Mouse (Mus musculus) embryonic fibroblast, embryonic 13.5 days (primary cell): ENCODE results near the gene Rpl12. TPM values are rescaled to one million over a fixed set of nuclear protein-coding genes. Genes with fewer than 3 reads are reported as not detected.

Experiments
- H3K27ac ChIP-seq: 2 replicates; pipeline ENCODE4 v1.5.1; 2012; ENCODE audit warnings: low read length, control low read depth, inconsistent platforms; ENCODE audit not compliant: insufficient read depth
- H3K4me1 ChIP-seq: 2 replicates; pipeline ENCODE4 v1.6.1; 2011; ENCODE audit warnings: low read length; ENCODE audit not compliant: control insufficient read depth, insufficient read depth
- H3K4me3 ChIP-seq: 2 replicates; pipeline ENCODE4 v1.5.1; 2011; ENCODE audit warnings: mild to moderate bottlenecking, control low read depth, low read length; ENCODE audit not compliant: insufficient read depth
- CTCF ChIP-seq: IDR thresholded peaks from 2 replicates; pipeline ENCODE4 v1.5.1; 2011; ENCODE audit warnings: mild to moderate bottlenecking, control low read depth, low read length, moderate library complexity, borderline replicate concordance; ENCODE audit not compliant: insufficient read depth
- POLR2A ChIP-seq: IDR thresholded peaks from 2 replicates; pipeline ENCODE4 v1.6.1; 2011; ENCODE audit warnings: low read depth, mild to moderate bottlenecking, control low read depth, low read length, moderate library complexity
- polyA plus RNA-seq: library from polyadenylated mRNA; stranded (reverse); fragments of >200 nt; gene quantifications from 2 replicates; pipeline ENCODE4 v1.2.4, GENCODE M21; 2011; ENCODE audit warnings: low read depth; ENCODE audit not compliant: missing spikeins, insufficient read length

Gene Rpl12
- polyA plus RNA-seq, 1 experiment: 64.0 TPM

DNA sequence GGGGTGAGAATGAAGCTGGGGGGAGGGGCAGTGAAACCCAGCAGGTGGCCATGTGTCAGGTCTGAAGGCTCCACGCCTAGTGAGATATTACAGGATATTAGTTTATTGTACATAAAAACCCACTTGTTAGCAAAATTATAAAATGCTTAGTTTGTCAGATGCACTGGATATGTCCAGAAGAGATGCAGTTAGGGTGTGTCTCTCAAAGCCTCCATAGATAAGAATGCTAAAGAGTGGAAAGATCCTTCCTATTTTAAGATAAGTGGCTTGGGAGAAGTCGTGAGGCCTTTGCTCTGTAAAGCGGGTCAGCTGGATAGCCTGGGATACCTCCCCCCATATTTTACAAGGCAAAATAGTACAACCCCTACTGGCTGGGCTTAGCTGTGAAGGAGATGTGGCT lies 17.3 kb downstream of the Rpl12 start:
- Histone ChIP-seq H3K4me1 (no peaks in the 10 kb centered on the region), H3K4me3 (no peak overlapping the region), H3K27ac (no peak overlapping the region)
- no peak for TF ChIP-seq CTCF
- TF ChIP-seq POLR2A: no peak

DNA sequence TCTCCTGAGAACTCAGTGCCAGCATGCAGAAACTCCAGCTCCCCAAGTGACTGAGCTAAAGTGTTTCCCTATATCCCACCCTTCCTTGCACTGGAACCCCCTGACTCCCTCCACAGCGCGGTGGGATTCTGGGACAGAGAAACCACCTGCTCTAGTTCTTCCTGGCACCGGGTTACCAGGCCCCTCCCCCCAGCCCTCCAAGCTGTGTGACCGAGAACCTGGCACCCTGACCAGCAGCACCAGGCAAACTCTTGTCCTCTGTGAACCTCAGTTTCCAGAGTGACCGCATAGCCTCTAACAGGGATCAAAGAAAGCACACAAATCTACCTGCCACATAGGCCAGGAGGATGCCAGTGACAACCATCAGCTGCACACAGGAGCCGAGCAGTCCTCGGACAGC lies 18.3 kb downstream of the Rpl12 start:
- TF ChIP-seq CTCF: no peak
- no peak for TF ChIP-seq POLR2A
- Histone ChIP-seq H3K4me1 (no peaks in the 10 kb centered on the region), H3K27ac (no peak overlapping the region), H3K4me3 (no peak overlapping the region)

DNA sequence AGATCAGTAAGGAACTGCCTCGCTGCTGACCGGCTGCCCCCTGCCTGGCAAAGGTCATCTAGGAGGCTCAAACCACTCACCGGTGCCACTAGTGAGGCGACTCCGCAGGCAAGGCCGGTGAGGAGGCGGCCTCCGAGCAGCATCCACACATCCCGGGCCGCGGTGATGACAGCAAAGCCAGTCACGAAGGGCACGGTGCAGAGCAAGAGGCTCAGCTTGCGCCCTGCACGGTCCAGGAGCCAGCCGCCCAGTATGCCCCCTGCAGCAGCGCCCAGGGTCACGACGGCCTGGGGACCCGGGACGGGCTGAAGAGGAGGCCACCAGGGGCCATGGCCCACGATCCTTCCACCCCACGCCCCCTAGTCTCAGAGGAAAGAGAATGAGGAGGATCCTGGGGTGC lies 19.9 kb downstream of the Rpl12 start:
- no peak for TF ChIP-seq CTCF
- TF ChIP-seq POLR2A: no peak
- H3K27ac ChIP-seq: no peak overlapping the region
- no peaks in the 10 kb centered on the region for H3K4me1 ChIP-seq

DNA sequence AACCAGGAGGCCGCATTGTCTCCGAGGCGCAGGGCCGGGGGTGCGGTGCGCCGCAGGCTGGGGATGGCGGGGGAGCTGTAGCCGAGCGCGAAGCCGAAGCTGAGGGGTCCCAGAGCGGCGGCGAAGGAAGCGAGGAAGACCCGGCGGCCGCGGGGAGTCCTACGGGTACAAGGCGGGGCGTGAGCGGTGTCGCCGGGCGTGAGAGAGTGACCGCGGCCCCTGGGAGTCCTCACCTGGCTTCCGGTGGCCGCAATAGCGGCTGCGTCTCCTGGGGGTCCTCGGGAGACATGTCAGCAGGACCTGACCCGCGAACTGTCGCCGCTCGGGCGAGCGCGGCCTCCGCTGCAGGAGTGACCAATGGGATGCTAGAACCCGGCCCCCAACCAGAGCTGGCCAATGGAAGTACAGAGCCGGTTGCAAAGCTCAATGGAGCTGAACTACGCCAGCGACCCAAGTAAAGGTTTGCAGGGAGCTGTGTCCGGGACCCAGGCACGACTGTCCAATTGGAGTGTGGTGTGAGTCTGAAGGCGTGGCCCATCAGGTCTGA lies 20.4 kb downstream of the Rpl12 start, which contains the start of gene Slc2a8:
Gene Slc2a8, minus strand, starts transcription at position 359 of the 547 bp plus-strand sequence.
- peak within 1 kb of the TSS; percentile 61 for H3K4me3 ChIP-seq
- TF ChIP-seq CTCF (no peak), POLR2A (peak; percentile 80)
- no peak within 1 kb of the TSS for H3K27ac ChIP-seq
- no peaks in the 10 kb centered on the region for H3K4me1 ChIP-seq

More for the DNA sequence above, 19.9 kb downstream of the Rpl12 start:
- H3K4me3 ChIP-seq: peak overlapping the region; percentile 61

DNA sequence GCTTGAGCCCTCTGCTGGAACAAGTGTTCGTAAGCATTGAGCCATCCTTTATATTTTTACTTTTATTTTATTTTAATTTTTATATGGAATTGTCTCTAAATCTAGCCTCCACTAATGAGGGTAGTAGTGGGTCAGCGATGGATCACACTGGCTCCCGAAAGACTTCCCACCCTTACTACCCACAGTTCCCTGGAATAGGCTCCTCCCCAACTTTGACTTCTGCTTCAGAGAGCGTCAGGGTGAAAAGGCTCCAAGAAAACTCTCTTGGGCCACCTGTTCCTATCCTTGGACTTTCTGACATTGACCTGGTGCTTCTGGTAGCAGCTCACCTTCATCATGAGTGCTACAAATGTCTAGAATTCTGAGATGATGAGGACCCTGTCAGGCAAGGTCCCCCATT lies 21.3 kb downstream of the Rpl12 start:
- Histone ChIP-seq H3K27ac (no peak overlapping the region), H3K4me3 (peak overlapping the region; percentile 31)
- peak; percentile 25; the same call in 1 of the 2 replicates for TF ChIP-seq POLR2A
- no peak for TF ChIP-seq CTCF

DNA sequence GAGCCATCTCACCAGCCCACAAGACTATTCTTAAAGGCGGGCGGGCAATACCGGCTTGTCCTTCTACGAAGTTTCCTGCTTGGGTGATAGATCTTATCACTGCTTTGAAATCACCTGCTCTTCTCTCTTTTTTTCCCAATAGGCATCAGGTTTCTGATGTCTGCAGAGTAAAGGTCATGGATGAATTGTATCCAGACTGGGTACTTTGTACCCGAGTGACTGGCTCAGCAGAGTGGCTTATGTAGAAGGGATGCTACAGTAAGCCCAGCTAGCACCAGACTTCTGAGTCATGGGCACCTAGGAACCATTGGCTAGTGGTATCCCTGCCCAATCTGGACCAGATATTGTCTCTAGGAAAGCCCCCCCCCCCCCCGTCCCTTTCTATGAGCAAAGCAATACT lies 22.3 kb downstream of the Rpl12 start:
- TF ChIP-seq CTCF (no peak), POLR2A (no peak)
- H3K4me1 ChIP-seq: no peaks in the 10 kb centered on the region
- no peak overlapping the region for H3K27ac ChIP-seq
- no peak overlapping the region for H3K4me3 ChIP-seq

More for the DNA sequence above, 21.3 kb downstream of the Rpl12 start:
- no peaks in the 10 kb centered on the region for H3K4me1 ChIP-seq

DNA sequence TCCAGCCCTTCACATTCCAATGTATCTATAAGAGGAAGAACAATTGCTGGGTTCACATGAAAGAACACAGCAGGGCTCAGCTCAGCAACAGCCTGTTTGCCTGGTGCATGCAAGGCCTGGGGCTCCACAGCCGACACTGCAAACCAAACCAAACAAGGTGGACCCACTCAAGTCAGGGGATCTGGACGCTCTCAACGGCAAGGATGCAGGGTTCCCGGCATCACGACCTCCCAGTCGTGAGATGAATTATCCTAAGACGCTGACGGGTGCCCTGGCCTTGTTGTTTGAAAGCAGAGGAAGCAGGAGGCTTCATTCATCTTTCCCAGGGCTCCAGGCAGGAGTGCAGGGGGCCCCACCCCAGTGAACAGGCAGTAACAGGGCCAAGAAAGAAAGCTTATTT lies 24.5 kb downstream of the Rpl12 start:
- no peak for TF ChIP-seq CTCF
- no peak for TF ChIP-seq POLR2A
- no peak overlapping the region for H3K27ac ChIP-seq
- H3K4me3 ChIP-seq: no peak overlapping the region
- no peaks in the 10 kb centered on the region for H3K4me1 ChIP-seq

DNA sequence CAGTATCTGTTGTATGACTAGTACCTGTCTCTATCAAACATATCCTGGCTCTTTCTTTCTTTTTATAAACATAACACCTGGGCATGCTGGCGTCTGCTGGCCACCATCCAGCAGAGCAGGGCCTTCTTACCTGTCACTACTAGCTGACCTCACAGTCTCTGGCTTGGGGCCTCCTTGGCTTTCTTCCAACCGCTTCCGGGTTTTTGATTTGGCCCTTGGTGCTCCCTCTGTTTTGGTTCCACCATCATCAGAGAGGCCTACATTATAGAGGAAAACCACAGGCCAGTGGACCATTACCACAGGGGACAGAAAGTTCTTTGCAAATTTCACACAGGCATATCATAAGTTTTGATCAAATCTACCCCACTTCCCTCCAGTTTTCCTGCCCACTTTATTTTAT lies 28.0 kb downstream of the Rpl12 start:
- no peak overlapping the region for H3K4me3 ChIP-seq
- H3K27ac ChIP-seq: no peak overlapping the region
- no peak for TF ChIP-seq CTCF
- TF ChIP-seq POLR2A: no peak
- no peaks in the 10 kb centered on the region for H3K4me1 ChIP-seq

DNA sequence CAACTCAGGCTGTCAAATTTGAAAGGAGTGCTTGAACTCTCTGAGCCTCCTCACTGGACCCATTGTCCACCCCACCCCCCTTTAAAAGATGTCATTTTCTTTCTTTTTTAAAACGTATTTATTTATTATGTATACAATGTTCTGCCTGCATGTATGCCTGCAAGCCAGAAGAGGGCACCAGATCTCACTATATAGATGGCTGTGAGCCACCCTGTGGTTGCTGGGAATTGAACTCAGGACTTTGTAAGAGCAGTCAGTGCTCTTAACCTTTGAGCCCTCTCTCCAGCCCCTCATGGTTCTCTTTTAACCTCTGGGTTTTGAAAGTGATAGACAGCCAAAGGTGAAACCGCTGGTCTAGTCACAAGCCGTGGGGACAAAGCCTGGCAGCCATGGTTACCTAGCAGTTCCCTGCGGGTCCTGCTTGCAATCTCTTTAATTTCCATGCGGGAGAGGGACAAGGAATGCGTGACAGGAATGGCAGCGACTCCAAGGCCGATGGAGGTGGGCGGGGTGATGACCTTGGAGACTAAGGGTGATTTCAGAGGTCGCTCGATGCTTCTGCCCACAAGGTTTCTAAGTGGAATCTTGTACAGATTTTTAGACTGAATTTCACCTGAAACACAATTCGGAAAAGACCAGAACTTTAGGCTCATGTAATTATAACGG lies 28.9 kb downstream of the Rpl12 start:
- Histone ChIP-seq H3K4me1 (no peaks in the 10 kb centered on the region), H3K4me3 (no peak overlapping the region), H3K27ac (no peak overlapping the region)
- no peak for TF ChIP-seq POLR2A
- TF ChIP-seq CTCF: no peak; the same call in 1 of the 2 replicates

DNA sequence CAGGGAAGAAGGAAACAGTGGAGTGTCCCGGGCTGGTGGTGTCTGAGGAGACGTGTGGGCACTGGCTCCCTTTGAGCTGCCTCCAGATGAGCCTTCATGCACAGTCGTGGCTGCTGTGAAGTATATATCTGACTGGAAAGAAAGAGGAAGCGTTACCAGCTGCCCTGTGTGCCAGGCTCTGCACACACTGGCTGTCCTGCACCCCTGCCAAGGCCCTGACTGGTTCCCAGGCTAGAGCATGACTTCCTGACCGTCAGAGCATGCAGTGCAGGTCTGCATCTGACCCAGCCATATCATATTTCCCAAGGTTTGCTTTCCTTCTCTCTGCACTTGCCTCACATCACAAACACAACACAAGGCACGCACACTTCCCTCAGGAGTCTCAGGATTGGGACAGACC lies 30.8 kb downstream of the Rpl12 start:
- TF ChIP-seq CTCF (no peak), POLR2A (no peak)
- H3K27ac ChIP-seq: no peak overlapping the region
- no peak overlapping the region for H3K4me3 ChIP-seq
- H3K4me1 ChIP-seq: no peaks in the 10 kb centered on the region
